Mouse (Mus musculus) forebrain, embryonic 10.5 days (tissue): ENCODE results near the gene Tubb3. TPM values are rescaled to one million over a fixed set of nuclear protein-coding genes. Genes with fewer than 3 reads are reported as not detected.

ENCODE experiments used
- DNase-seq: peaks from one replicate; pipeline ENCODE4 v3.0.0-alpha.2; 2017; ENCODE audit warnings: low spot score; ENCODE audit errors: extremely low spot score
- H3K27ac ChIP-seq: fragments of 300-500 bp; sonication (generic); 2 replicates; pipeline ENCODE4 v1.5.1; 2016; ENCODE audit warnings: mild to moderate bottlenecking
- H3K27me3 ChIP-seq: fragments of 300-500 bp; sonication (generic); 2 replicates; pipeline ENCODE4 v1.6.1; 2016; ENCODE audit warnings: mild to moderate bottlenecking; ENCODE audit not compliant: poor library complexity, severe bottlenecking
- H3K36me3 ChIP-seq: fragments of 300-500 bp; sonication (generic); replicated peaks from 2 replicates; pipeline ENCODE4 v1.6.1; 2016; ENCODE audit warnings: mild to moderate bottlenecking, moderate library complexity
- H3K4me1 ChIP-seq: fragments of 300-500 bp; sonication (generic); 2 replicates; pipeline ENCODE4 v1.6.1; 2016
- H3K4me3 ChIP-seq: fragments of 300-500 bp; sonication (generic); 2 replicates; pipeline ENCODE4 v1.5.1; 2016; ENCODE audit warnings: mild to moderate bottlenecking, moderate library complexity
- H3K9me3 ChIP-seq: fragments of 300-500 bp; sonication (generic); 2 replicates; pipeline ENCODE4 v1.6.1; 2016; ENCODE audit warnings: mild to moderate bottlenecking, moderate library complexity
- WGBS: fragments of 180-500 bp; shearing (Covaris S2); methylation state at CpG from one replicate; pipeline ENCODE4 v1.1.7; 2016; 5-methylcytosine and 5-hydroxymethylcytosine counted together
- polyA plus RNA-seq: library from polyadenylated mRNA; unstranded; fragments of >200 nt; fragmentation: Nextera tagmentation; extraction: Ambion mirVana; gene quantifications from 2 replicates; pipeline ENCODE4 v1.2.1, GENCODE M21; 2016

Tubb3 gene
- polyA plus RNA-seq, result 205 and 261 TPM in 2 replicates

GRCm38 (mm10) chr8:123411246-123411645 lies at the start of gene Tubb3:
Gene Tubb3, plus strand, starts transcription at chr8:123411424.
- Histone ChIP-seq H3K27ac (peak within 1 kb of the TSS; percentile 92), H3K4me1 (peaks cover 72% of the 10 kb centered on the region), H3K4me3 (peak within 1 kb of the TSS; percentile 75), H3K9me3 (no peaks in the 10 kb centered on the region), H3K27me3 (peaks cover 68% of the 10 kb centered on the region), H3K36me3 (no peaks in the 10 kb centered on the region)
- WGBS, result under 1% methylated on average over 29 of the region's 29 CpGs
- peak; percentile 85 for DNase-seq

- peaks cover 29% of the 10 kb centered on the region for H3K4me1 ChIP-seq
- H3K27me3 ChIP-seq, result no peaks in the 10 kb centered on the region
- H3K36me3 ChIP-seq, result peaks cover 23% of the 10 kb centered on the region
- WGBS, result under 1% methylated on average over 75 of the region's 75 CpGs
- no peaks in the 10 kb centered on the region for H3K9me3 ChIP-seq
- peak; percentile 97 for DNase-seq
- H3K4me3 ChIP-seq, result peak within 1 kb of the TSS; percentile 65
- peak within 1 kb of the TSS; percentile 95 for H3K27ac ChIP-seq
These were observed 37.6 kb upstream of the Tubb3 start, which contains the start of gene Tcf25 for GRCm38 (mm10) chr8:123373403-123374238. Gene Tcf25, plus strand, starts transcription at chr8:123373753.

GRCm38 (mm10) chr8:123374239-123374578 lies 37.0 kb upstream of the Tubb3 start:
- H3K27me3 ChIP-seq, result no peaks in the 10 kb centered on the region
- H3K4me1 ChIP-seq, result peaks cover 29% of the 10 kb centered on the region
- H3K27ac ChIP-seq, result peak overlapping the region; percentile 95
- H3K4me3 ChIP-seq, result peak overlapping the region; percentile 65
- peak; percentile 98 for DNase-seq
- no peaks in the 10 kb centered on the region for H3K9me3 ChIP-seq
- H3K36me3 ChIP-seq, result peaks cover 23% of the 10 kb centered on the region
- under 1% methylated on average over 20 of the region's 20 CpGs for WGBS

- Histone ChIP-seq H3K9me3 (no peaks in the 10 kb centered on the region), H3K4me3 (no peak overlapping the region; the same call in 1 of the 2 replicates), H3K36me3 (peaks cover 31% of the 10 kb centered on the region), H3K27me3 (no peaks in the 10 kb centered on the region), H3K27ac (no peak overlapping the region), H3K4me1 (peaks cover 29% of the 10 kb centered on the region)
- DNase-seq, result no peak
- WGBS, result 93% methylated on average over 10 of the region's 10 CpGs
These were observed 35.5 kb upstream of the Tubb3 start for GRCm38 (mm10) chr8:123375701-123376100.

GRCm38 (mm10) chr8:123376106-123376505 lies 35.1 kb upstream of the Tubb3 start:
- H3K27me3 ChIP-seq, result no peaks in the 10 kb centered on the region
- 81% methylated on average over 8 of the region's 8 CpGs for WGBS
- peaks cover 29% of the 10 kb centered on the region for H3K4me1 ChIP-seq
- peaks cover 35% of the 10 kb centered on the region for H3K36me3 ChIP-seq
- no peak overlapping the region for H3K27ac ChIP-seq
- H3K4me3 ChIP-seq, result no peak overlapping the region
- no peak for DNase-seq
- H3K9me3 ChIP-seq, result no peaks in the 10 kb centered on the region

- Histone ChIP-seq H3K4me3 (no peak overlapping the region), H3K36me3 (peaks cover 82% of the 10 kb centered on the region), H3K27me3 (no peaks in the 10 kb centered on the region), H3K27ac (no peak overlapping the region), H3K9me3 (no peaks in the 10 kb centered on the region), H3K4me1 (no peaks in the 10 kb centered on the region)
- WGBS, result 92% methylated on average over 4 of the region's 4 CpGs
- no peak for DNase-seq
These were observed 29.5 kb upstream of the Tubb3 start for GRCm38 (mm10) chr8:123381711-123382110.

- peaks cover 83% of the 10 kb centered on the region for H3K36me3 ChIP-seq
These were observed 28.7 kb upstream of the Tubb3 start for GRCm38 (mm10) chr8:123382516-123382915.

GRCm38 (mm10) chr8:123384883-123385540 lies 26.2 kb upstream of the Tubb3 start:
- H3K4me3 ChIP-seq, result no peak overlapping the region
- H3K27me3 ChIP-seq, result no peaks in the 10 kb centered on the region
- DNase-seq, result peak; percentile 40
- no peak overlapping the region for H3K27ac ChIP-seq
- 76% methylated on average over 9 of the region's 9 CpGs for WGBS
- H3K9me3 ChIP-seq, result no peaks in the 10 kb centered on the region
- H3K36me3 ChIP-seq, result peaks cover 98% of the 10 kb centered on the region
- no peaks in the 10 kb centered on the region for H3K4me1 ChIP-seq

More at GRCm38 (mm10) chr8:123382516-123382915, 28.7 kb upstream of the Tubb3 start:
- H3K27ac ChIP-seq, result no peak overlapping the region
- H3K27me3 ChIP-seq, result no peaks in the 10 kb centered on the region
- 90% methylated on average over 8 of the region's 8 CpGs for WGBS
- no peak for DNase-seq
- no peak overlapping the region for H3K4me3 ChIP-seq
- H3K9me3 ChIP-seq, result no peaks in the 10 kb centered on the region
- H3K4me1 ChIP-seq, result no peaks in the 10 kb centered on the region

- WGBS, result 80% methylated on average over 3 of the region's 3 CpGs
- no peaks in the 10 kb centered on the region for H3K27me3 ChIP-seq
- H3K4me3 ChIP-seq, result no peak overlapping the region
- no peaks in the 10 kb centered on the region for H3K9me3 ChIP-seq
- no peak overlapping the region for H3K27ac ChIP-seq
- DNase-seq, result no peak
- H3K4me1 ChIP-seq, result no peaks in the 10 kb centered on the region
- H3K36me3 ChIP-seq, result peaks cover 100% of the 10 kb centered on the region
These were observed 24.2 kb upstream of the Tubb3 start for GRCm38 (mm10) chr8:123387041-123387440.

- H3K36me3 ChIP-seq, result peaks cover 100% of the 10 kb centered on the region
These were observed 23.4 kb upstream of the Tubb3 start for GRCm38 (mm10) chr8:123387801-123388200.

GRCm38 (mm10) chr8:123389026-123389425 lies 22.2 kb upstream of the Tubb3 start:
- Histone ChIP-seq H3K4me3 (no peak overlapping the region), H3K27me3 (no peaks in the 10 kb centered on the region), H3K27ac (no peak overlapping the region), H3K36me3 (peaks cover 100% of the 10 kb centered on the region), H3K9me3 (no peaks in the 10 kb centered on the region), H3K4me1 (no peaks in the 10 kb centered on the region)
- no peak for DNase-seq
- 95% methylated on average over 7 of the region's 7 CpGs for WGBS

More at GRCm38 (mm10) chr8:123387801-123388200, 23.4 kb upstream of the Tubb3 start:
- Histone ChIP-seq H3K4me1 (no peaks in the 10 kb centered on the region), H3K27ac (no peak overlapping the region), H3K27me3 (no peaks in the 10 kb centered on the region), H3K9me3 (no peaks in the 10 kb centered on the region), H3K4me3 (no peak overlapping the region)
- DNase-seq, result no peak
- WGBS, result 94% methylated on average over 8 of the region's 8 CpGs

- WGBS, result 94% methylated on average over 13 of the region's 13 CpGs
- peaks cover 100% of the 10 kb centered on the region for H3K36me3 ChIP-seq
These were observed 12.9 kb upstream of the Tubb3 start for GRCm38 (mm10) chr8:123398308-123398707.

GRCm38 (mm10) chr8:123401936-123402335 lies 9.3 kb upstream of the Tubb3 start:
- Histone ChIP-seq H3K4me1 (peaks cover 17% of the 10 kb centered on the region), H3K9me3 (no peaks in the 10 kb centered on the region), H3K4me3 (no peak overlapping the region), H3K36me3 (peaks cover 66% of the 10 kb centered on the region), H3K27ac (no peak overlapping the region), H3K27me3 (no peaks in the 10 kb centered on the region)
- DNase-seq, result no peak
- 92% methylated on average over 9 of the region's 9 CpGs for WGBS

More at GRCm38 (mm10) chr8:123398308-123398707, 12.9 kb upstream of the Tubb3 start:
- Histone ChIP-seq H3K9me3 (no peaks in the 10 kb centered on the region), H3K27me3 (no peaks in the 10 kb centered on the region), H3K4me1 (no peaks in the 10 kb centered on the region), H3K4me3 (no peak overlapping the region), H3K27ac (no peak overlapping the region)
- DNase-seq, result no peak
